Mouse (Mus musculus): ENCODE data around the gene Serpinb5.
"Not testable (repeated sequence)": the region's sequence is repeated elsewhere in the genome, so short reads cannot be mapped to it uniquely, and the experiment has no call there.

Gene Serpinb5

DNA sequence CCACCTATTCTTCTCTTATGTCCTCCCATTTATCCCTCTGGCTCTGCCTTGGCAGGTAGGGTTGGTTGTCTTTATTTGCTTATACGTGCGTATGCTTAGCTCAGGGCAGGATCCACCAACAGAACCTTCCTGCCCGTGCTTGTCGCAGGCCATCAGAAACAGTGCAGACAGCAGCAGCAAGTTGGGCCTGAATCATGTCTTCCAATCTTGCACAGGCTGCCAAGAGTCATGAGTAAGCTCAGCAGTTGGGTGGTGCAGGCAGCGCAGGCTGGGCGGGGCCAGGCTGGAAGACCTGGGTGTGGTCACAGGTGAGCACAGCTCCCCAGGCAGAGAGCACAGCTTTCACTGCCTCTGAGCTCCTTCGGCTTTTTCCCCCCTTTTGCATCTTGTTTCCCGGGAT is at the start of gene Serpinb5:
TSS of gene Serpinb5 (plus strand) at position 327 of the 400 bp plus-strand sequence.
- DNase-seq (ENCODE audit: low read depth in 2 of 2, low spot score in 2 of 2): no peak

GRCm38 (mm10) chr1:106814864-106815263 is 46.1 kb upstream of the Serpinb5 start:
- no peak for DNase-seq (ENCODE audit: low read depth in 2 of 2, low spot score in 2 of 2)

- no peak for DNase-seq (ENCODE audit: low read depth in 2 of 2, low spot score in 2 of 2)
Measured at GRCm38 (mm10) chr1:106815265-106815664, 45.7 kb upstream of the Serpinb5 start.

- no peak for DNase-seq (ENCODE audit: low read depth in 2 of 2, low spot score in 2 of 2)
Measured at GRCm38 (mm10) chr1:106816766-106817165, 44.2 kb upstream of the Serpinb5 start.

DNA sequence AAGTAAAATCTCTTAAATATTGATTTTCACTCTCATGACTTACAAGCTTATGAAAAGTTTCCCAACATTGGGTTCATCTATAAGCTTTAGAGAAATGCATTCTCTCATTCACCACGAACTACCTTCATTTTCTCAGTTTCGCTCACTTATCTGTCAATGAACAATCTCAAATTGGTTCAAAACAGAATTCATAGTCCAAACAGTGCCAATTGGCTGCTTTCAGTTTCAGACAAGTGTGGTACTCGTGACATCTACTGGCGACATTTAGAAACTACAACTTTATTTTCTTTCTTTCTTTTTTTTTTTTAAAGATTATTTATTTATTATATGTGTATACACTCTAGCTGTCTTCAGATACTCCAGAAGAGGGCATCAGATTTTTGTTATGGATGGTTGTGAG is 42.6 kb upstream of the Serpinb5 start:
- DNase-seq (ENCODE audit: low read depth in 2 of 2, low spot score in 2 of 2): peak in 1 of 2 experiments; percentile 10

- no peak for DNase-seq (ENCODE audit: low read depth in 2 of 2, low spot score in 2 of 2)
Measured at GRCm38 (mm10) chr1:106822297-106822696, 38.7 kb upstream of the Serpinb5 start.

GRCm38 (mm10) chr1:106828784-106829183 is 32.2 kb upstream of the Serpinb5 start:
- no peak for DNase-seq (ENCODE audit: low read depth in 2 of 2, low spot score in 2 of 2)

DNA sequence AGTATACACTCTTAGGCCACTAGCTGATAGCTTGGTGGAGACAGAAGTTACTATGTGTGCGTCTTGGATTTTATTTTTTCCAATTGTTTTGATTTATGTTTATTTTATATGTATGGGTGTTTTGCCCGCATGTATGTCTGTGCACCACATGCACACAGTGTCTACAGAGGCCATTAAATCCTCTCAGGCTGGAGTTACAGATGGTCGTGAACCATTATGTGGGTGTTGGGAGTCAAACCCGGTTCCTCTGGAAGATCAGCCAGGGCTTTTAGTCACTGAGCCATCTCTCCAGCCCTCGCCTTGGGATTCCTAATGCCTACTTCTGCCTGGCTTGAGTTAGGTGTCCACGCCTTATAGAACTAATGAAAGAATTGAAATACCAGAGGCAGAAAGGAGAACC is 4.6 kb downstream of the Serpinb5 start:
- no peak for DNase-seq (ENCODE audit: low read depth in 2 of 2, low spot score in 2 of 2)

DNA sequence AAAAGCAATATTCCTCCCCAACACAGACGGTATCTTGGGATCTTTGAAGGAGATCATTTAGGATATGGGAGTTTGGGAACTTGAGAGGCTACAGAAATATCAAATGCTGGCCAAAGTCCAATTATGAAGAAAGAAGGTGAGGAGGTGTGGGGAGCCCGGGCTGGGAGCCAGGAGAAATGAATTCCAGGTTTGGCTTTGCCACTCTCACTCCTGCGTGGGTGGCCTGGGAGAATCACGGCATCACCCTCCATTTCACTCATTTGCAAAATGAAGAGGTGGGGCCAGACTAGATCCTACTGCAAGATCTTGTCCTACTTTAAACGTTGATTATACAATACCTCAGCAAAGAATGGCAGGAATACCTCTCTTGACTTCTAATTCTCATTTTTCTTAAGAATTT is 5.1 kb downstream of the Serpinb5 start:
- DNase-seq (ENCODE audit: low read depth in 2 of 2, low spot score in 2 of 2): no peak

GRCm38 (mm10) chr1:106866768-106867167 is 5.8 kb downstream of the Serpinb5 start:
- DNase-seq (ENCODE audit: low read depth in 2 of 2, low spot score in 2 of 2): peak in 1 of 2 experiments; percentile 21

DNA sequence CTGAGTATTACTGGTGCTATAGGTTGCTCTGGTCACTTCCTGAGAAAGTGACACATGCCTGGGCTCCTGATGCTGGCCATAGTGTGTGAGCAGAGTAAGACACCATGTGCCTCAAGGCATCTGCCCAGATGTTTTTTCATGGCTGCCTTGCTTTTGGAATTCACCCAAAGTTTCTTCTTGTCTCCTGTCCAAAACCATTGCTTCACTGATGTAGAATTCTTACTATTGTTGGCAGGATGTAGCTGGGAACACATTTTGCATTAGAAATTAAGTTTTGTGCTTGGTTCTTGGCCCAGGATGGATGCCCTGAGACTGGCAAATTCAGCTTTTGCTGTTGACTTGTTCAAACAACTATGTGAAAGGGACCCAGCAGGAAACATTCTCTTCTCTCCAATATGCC is 9.0 kb downstream of the Serpinb5 start:
- no peak for DNase-seq (ENCODE audit: low read depth in 2 of 2, low spot score in 2 of 2)

GRCm38 (mm10) chr1:106875193-106875886 is 14.4 kb downstream of the Serpinb5 start:
- DNase-seq (ENCODE audit: low read depth in 2 of 2, low spot score in 2 of 2): no peak

DNA sequence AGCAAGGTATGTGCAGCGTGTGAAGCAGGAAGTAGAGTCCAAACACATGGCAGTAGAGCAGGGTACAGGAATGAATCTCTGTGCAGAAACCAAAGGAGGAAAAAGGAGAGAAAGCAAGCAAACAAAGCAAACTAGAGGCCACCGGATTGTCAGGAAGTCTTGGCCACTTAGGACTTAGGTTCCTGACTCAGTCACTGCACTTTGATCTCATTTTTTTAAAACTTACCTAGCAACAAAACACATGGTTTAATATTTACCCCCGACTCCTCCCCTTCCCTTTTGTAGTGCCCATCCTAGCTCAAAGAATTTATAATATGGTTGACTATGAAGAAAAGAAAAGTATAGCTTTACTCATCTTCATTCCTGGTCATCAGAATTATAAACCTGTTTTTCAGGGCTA is 15.2 kb downstream of the Serpinb5 start:
- DNase-seq (ENCODE audit: low read depth in 2 of 2, low spot score in 2 of 2): no peak

- no peak for DNase-seq (ENCODE audit: low read depth in 2 of 2, low spot score in 2 of 2)
Measured at GRCm38 (mm10) chr1:106882723-106883122, 21.8 kb downstream of the Serpinb5 start.

- no peak for DNase-seq (ENCODE audit: low read depth in 2 of 2, low spot score in 2 of 2)
Measured at GRCm38 (mm10) chr1:106883369-106883768, 22.4 kb downstream of the Serpinb5 start.

DNA sequence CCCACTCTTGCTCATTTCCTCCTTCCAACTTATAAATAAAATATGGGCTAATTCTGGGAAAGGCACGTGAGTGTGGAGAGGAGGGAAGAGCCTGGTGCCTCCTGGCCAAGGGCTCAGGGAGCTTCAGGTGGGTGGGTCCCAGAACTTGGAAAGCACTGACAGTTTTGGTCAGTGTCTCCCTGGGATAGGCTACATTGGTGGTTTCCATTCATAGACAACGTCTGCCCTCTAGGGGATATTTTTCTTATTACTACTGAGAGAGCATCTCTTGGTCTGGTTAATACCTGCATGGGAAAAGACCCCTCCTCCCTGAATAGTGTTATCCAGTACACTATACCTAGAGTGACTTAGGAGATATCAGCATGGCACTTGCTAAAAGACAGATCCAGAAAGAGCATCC is 22.8 kb downstream of the Serpinb5 start:
- no peak for DNase-seq (ENCODE audit: low read depth in 2 of 2, low spot score in 2 of 2)

DNA sequence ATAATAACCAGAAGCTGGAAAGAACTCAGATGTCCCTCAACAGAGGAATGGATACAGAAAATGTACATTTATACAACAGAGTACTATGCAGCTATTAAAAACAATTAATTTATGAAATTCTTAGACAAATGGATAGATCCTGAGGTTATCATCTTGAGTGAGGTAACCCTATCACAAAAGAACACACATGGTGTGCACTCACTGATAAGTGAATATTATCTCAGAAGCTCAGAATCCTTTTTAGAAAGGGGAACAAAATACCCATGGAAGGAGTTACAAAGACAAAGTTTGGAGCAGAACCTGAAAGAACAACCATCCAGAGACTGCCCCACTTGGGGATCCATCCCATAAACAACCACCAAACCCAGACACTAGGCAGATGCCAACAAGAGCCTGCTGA is 34.2 kb downstream of the Serpinb5 start:
- not testable (repeated sequence) for DNase-seq (ENCODE audit: low read depth in 2 of 2, low spot score in 2 of 2)

DNA sequence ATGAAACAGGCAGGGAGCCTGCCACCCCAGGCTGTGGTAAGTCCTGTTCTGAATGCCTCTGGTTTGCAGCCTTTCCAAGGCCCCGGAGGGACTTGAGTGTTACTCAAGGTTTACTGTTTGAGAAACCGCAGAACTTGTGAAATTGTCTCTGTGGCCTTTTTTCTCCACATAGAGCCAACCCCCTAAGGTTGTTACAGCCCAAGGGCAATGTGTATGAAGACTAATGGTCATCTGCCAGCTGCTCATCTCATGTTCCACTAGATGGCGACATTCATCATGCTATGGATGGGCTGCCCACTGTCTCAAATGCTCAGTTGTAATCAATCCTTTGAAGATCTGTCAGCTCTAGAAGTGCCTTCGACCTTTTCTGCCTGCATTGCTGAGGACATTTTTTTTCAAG is 40.4 kb downstream of the Serpinb5 start:
- DNase-seq (ENCODE audit: low read depth in 2 of 2, low spot score in 2 of 2): no peak

DNA sequence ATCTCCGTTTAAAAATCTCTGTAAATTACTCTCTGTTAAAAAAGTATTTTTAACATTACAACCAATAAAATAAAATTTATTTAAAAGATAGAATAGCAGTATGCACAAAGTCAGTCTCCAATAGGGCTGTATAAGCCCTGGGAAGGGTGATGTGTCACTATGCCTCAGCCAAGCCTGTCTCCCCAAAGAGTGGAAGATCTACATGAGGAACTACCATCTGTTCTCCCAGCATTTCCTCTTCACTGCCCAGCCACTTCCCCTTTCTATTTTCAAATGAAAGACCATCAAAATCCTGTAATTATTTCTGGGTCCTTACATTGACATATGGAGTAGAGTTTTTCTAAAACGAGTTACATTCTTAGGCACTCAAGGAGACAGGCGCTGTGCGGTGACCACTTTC is 71.0 kb downstream of the Serpinb5 start:
- DNase-seq (ENCODE audit: low read depth in 2 of 2, low spot score in 2 of 2): no peak

Measured in CD8-positive naive resting alpha-beta T cell, adult 2 months (primary cell).